Mouse (Mus musculus) frontal cortex, postnatal 25 days (tissue): ENCODE results near the gene Cdc42ep4.

Source experiments
- DNase-seq, 2 experiments: peaks; one replicate each; pipeline ENCODE4 v3.0.0; 2022; ENCODE audit warnings: low spot score in 2 of 2

Gene Cdc42ep4

GRCm38 (mm10) chr11:113683627-113683956 lies 68.1 kb downstream of the Cdc42ep4 start:
- no peak for DNase-seq

GRCm38 (mm10) chr11:113682897-113683626 lies 68.6 kb downstream of the Cdc42ep4 start:
- DNase-seq = no peak

GRCm38 (mm10) chr11:113681979-113682378 lies 69.7 kb downstream of the Cdc42ep4 start:
- no peak for DNase-seq

- no peak for DNase-seq
These were observed 70.7 kb downstream of the Cdc42ep4 start for GRCm38 (mm10) chr11:113680954-113681353.

GRCm38 (mm10) chr11:113678373-113678772 lies 73.3 kb downstream of the Cdc42ep4 start:
- no peak for DNase-seq

- no peak for DNase-seq
These were observed 74.3 kb downstream of the Cdc42ep4 start for GRCm38 (mm10) chr11:113677378-113677777.
